Mouse (Mus musculus) adrenal gland (tissue): ENCODE measurements around the gene Arf6.

Experiments used
- intact Hi-C: fragments of 180-260 bp; cut with DNase I; formaldehyde crosslinking; loops from one replicate; pipeline ENCODE4 v1.15.1; 2025
- long read RNA-seq, 2 experiments: library from polyadenylated mRNA; unstranded; transcript quantifications; one replicate each; pipeline ENCODE4 v2.0.0; 2020; ENCODE audit warnings: borderline replicate concordance in 1 of 2; ENCODE audit not compliant: insufficient replicate concordance in 1 of 2

Gene Arf6
- long read RNA-seq, experiment 1, transcript Arf6-201 (2 exons, 1,534 nt): major isoform, 74 of 86 reads
- long read RNA-seq, experiment 1, partial matches to known transcripts: 0 of 86 reads
- long read RNA-seq, experiment 1, other reads (novel, unspliced or antisense): 12 of 86 reads
- long read RNA-seq, experiment 2, transcript Arf6-201 (2 exons, 1,534 nt): major isoform, 53 of 68 reads
- long read RNA-seq, experiment 2, partial matches to known transcripts: 0 of 68 reads
- long read RNA-seq, experiment 2, other reads (novel, unspliced or antisense): 15 of 68 reads

DNA sequence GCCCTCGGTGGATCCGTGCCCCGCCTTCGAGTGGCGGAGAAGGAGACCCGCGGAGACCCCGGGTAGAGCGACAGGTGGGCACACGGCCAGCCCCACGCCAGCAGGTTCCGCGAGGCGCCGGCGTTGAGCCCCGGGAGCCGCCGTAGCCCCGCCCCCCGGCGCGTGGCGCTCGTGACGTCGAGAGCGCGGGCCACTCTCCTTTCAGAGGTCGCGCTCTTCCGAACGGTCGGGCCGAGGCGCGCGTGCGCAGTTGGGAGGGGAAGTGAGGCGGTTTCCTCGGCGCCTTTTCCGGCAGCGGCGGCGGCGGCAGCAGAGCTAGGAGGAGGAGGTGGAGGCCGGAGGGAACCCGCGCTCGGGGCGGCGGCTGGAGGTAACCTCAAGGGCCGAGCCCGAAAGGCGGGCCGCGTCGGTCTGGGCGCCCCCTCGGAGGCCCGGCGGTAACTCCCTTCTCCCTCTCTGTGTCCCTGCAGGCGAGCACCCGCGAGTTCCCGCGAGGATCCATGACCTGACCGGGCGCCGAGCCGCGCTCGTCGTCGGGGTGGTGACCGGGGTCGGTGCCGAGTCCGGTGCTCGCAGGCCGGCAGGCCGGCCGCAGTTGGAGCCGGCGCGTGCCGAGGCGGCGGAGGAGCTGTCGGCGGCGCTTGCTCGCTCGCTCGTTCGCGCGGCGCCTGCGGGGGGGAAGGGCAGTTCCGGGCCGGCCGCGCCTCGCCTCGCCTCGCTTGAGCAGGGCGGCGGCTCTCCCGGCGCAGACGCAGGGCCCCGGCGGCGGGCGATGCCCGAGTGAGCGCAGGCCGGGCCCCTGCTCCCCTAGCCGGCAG is at the start of gene Arf6, which contains the start of gene Gm9887:
Arf6 (plus strand) TSS at position 297 of the 818 bp plus-strand sequence.
Gm9887 (minus strand) TSS at position 605 of the 818 bp plus-strand sequence.
- intact Hi-C loops: loop anchor here (10.0 kb wide), 2 partner anchors 83 to 203 kb away; no protein-coding TSS in a partner anchor

DNA sequence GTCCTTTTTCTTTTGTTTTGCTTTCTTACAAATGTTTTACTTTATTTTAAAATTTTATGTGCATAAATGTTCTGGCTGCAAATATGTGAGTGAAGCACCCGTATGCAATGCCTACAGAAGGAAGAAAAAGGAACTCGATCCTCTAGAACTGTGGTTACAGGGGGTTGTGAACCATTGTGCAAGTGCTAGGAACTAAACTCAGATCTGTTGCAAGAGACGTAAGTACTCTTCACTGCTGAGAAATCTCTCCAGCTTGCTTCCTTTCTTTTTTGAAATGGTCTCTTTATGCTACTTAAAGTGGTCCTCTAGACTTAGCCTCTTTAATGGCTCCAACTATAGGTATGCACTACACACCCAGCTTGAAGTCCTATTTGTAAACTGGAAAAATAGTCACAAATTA is 40.8 kb upstream of the Arf6 start:
- intact Hi-C loops: no loop called here

DNA sequence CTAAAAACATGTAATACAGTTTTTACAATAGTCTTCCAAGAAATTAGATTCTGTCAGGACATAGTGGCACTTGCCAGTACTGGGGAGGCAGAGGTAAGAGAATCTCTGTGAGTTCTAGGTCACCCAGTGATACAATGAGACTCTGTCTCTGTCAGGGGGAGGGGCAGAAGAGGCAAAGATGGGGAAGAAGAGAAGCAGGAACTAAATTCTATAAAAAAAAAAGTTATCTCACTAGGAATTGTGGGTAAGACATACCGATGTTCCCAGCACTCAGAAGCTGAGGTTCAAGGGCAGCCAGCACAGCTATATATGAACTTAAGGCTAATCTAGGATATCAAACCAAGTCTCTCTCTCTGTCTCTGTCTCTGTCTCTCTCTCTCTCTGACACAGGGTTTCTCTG is 39.8 kb upstream of the Arf6 start:
- intact Hi-C loops: no loop called here

DNA sequence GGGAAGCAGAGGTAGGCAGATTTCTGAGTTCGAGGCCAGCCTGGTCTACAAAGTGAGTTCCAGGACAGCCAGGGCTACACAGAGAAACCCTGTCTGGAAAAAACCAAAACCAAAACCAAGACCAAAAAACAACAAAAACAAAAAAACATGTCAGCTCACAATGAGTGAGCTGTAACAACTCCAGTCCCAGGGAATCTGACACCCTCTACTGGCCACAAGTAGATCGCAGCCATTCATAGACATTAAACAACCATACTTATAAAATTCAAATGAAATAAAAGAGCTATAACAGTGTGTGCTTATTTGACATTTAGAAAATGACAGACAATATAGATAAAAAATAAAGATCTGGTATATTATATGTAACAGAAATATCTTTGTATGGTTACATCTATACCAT is 38.4 kb upstream of the Arf6 start:
- intact Hi-C loops: no loop called here

DNA sequence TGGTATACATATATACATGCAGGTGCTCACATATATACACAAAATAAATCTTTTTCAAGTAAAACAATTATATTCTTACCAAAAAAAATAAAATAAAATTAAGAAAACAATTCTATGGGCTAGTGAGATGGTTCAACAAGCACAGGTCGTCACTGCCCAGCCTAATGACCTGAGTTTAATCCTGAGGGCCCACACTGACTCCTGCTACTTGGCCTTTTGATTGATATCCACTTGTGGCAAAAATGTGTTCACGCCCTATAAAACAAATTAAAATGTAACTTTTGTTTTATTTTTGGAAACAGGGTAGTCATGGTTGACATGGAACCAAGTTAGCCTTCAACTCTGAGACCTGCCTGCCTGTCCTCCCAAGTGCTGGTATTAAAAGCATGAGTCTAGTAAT is 22.0 kb upstream of the Arf6 start:
- intact Hi-C loops: loop anchor here (5.0 kb wide), 2 partner anchors 33 to 232 kb away; partner anchors contain the start of gene Vcpkmt

DNA sequence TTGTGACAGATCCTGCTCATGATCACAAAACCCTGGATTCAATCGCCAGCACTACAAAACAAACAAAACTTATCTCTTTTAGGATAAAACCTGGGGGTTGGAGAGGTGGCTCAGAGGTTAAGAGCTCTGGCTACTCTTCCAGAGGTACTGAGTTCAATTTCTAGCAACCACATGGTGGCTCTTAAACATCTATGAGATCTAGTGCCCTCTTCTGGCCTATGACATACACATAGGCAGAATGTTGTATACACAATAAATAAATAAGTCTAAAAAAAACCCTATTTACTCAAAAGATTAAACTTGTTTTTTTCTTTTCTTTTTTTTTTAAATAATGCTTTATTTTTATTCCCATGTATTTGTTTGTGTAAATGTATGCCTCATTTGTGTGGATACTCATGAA is 20.3 kb upstream of the Arf6 start:
- intact Hi-C loops: loop anchor here (5.0 kb wide), 2 partner anchors 34 to 231 kb away; partner anchors contain the start of gene Vcpkmt

DNA sequence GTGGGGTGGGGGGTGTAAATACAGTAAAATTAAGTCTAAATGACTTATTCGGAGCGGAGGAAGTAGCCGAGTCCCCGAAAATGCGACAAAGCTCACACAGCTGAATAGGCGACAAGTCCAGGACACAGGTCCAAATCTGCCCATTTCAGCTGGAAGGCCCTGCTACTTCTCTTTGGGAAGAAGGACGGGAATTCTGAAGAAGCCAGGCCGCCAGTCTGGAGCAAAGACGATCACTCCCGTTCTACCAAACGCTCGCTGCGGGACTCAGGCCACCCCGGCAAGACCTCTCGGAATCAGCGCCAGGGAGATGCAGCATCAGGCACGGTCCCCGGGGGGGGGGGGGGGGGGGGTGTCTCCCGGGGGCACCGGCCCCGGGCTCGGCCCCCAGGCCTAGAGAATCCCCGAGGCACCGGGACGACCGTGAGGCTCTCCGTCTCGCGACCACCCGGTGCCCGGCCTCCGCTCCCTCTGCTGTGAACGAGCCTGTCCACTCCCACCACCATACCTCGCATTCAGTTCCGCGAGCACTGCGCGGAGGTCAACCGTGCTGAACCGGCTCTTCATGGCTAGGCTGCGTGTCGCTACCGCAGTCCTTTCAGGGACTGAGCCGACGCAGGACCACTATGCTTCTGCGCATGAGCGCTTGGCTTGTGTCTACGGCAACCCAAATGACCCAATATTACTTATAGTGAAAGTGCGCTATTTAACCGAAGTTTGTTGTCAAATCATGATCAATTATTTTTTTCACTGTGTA is 15.2 kb upstream of the Arf6 start, which contains the start of gene Nemf:
Nemf (minus strand) TSS at position 620 of the 754 bp plus-strand sequence.
- intact Hi-C loops: no loop called here

DNA sequence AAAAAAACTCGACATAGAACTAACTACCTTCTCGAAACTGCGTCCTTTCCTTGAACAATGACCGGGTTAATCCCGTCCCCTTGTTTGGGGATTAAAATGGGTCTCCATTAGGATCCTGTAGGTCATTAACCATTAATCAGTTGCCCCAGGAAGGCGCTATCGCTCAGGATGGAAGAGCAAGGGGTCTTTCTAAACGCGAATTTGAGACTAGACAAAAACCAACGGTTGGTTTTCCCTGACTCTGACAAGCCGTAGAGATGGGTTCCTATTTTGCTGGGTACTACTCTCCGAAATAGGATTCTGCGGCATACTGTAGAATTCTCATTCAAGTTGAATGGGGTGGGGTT is 14.7 kb upstream of the Arf6 start:
- intact Hi-C loops: no loop called here

DNA sequence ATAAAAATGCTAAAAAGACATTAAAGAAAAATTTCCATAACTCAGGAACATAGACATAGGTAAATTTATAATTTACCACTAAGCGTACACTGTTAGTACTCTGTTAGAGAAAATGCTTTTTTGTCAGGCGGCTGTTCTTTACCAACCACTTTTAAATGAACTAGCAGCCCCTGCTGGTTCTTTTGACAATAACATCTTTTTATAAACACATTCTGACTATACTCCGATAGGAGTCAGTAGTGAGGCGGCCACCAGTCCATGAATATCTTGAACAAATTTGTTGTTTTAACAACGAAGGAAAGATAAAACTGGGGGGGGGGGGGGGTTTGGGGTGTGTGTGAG is 11.3 kb upstream of the Arf6 start:
- intact Hi-C loops: loop anchor here (5.0 kb wide), 1 partner anchor 322 kb away; the partner anchor contains the start of gene Sos2

DNA sequence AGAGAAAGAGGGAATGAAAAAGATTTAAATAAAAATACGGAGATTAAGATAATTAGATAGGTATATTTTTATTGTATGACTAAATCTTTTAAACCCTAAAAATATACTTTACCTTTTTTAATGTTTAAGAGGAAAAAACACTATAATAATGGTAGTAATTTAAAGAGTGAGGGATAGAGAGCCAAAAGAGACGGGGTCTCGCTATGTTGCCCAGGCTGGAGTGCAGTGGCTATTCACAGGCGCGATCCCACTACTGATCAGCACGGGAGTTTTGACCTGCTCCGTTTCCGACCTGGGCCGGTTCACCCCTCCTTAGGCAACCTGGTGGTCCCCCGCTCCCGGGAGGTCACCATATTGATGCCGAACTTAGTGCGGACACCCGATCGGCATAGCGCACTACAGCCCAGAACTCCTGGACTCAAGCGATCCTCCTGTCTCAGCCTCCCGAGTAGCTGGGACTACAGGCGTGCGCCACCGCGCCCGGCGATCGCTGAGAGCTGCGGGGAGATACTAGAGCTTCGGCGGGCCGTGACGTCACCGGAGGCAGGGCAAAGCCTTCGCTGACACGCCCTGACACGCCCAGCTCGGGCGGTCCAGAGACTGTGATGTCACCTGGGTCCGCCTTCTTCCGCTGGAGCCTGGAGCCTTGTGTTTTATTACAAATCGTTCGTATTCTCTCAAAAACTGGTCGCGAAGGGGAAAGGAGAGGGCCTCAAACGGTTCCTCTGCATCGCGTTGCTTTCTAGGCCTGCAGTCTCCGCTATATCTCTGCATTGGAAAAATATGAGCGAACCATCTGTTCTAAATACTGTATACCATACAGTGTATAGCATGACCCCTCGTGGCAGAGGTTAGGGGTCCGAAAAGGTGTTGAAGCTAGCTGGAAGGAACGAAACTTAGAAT is 10.7 kb upstream of the Arf6 start:
- intact Hi-C loops: loop anchor here (5.0 kb wide), 1 partner anchor 321 kb away; the partner anchor contains the start of gene Sos2

DNA sequence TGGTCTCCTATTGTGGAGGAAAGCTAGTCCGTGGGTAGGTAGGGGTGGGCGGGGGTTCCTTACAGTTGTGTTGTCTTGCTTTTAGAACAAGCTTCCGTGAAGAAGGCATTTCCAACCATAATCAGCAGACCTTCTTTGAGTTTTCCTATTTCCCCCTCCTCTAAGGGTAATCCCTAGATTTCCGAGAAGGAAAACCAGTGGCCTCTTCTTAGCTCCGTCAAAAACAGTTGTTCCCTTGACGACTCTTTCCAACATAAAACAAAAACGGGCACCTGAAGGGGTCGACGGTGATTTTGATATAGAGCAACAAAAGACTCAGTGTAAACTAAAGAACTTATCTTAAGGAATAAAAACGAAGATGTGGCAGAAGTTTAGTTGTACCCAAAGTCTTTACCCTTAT is 10.0 kb upstream of the Arf6 start:
- intact Hi-C loops: loop anchor here (5.0 kb wide), 1 partner anchor 320 kb away; the partner anchor contains the start of gene Sos2

DNA sequence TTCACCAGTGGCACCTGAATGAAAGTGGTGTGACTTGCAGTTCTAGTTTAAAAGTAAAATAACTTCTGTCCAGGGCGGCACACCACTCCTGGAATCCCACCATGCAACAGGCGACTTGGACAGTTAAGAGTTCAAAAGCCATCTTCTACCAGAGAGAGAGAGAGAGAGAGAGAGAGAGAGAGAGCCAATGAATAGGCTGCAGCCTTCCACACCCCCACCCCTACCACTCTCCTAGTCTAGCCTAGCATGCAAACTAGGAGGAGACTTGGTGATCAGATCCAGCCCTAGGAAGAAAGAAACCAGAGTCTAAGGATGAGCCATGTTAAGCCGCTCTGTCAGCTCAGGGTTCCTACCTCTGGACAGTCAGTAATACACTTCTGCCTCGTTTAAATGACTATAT is 9.6 kb upstream of the Arf6 start:
- intact Hi-C loops: loop anchor here (5.0 kb wide), 1 partner anchor 320 kb away; the partner anchor contains the start of gene Sos2

DNA sequence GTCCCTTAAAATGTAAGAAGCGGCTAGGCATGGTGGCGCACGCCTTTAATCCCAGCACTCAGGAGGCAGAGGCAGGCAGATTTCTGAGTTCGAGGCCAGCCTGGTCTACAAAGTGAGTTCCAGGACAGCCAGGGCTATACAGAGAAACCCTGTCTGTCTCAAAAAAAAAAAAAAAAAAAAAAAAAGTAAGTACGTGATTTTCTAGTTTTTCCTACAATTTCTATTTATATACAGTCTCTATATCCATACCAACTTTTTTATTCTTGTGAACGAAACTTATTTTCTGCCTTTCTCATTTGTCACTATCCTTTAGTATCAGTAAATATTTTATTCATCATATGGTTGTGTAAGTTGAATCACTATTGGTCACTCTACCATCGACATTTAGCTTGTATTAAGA is 8.8 kb upstream of the Arf6 start:
- intact Hi-C loops: loop anchor here (5.0 kb wide), 1 partner anchor 319 kb away; the partner anchor contains the start of gene Sos2

DNA sequence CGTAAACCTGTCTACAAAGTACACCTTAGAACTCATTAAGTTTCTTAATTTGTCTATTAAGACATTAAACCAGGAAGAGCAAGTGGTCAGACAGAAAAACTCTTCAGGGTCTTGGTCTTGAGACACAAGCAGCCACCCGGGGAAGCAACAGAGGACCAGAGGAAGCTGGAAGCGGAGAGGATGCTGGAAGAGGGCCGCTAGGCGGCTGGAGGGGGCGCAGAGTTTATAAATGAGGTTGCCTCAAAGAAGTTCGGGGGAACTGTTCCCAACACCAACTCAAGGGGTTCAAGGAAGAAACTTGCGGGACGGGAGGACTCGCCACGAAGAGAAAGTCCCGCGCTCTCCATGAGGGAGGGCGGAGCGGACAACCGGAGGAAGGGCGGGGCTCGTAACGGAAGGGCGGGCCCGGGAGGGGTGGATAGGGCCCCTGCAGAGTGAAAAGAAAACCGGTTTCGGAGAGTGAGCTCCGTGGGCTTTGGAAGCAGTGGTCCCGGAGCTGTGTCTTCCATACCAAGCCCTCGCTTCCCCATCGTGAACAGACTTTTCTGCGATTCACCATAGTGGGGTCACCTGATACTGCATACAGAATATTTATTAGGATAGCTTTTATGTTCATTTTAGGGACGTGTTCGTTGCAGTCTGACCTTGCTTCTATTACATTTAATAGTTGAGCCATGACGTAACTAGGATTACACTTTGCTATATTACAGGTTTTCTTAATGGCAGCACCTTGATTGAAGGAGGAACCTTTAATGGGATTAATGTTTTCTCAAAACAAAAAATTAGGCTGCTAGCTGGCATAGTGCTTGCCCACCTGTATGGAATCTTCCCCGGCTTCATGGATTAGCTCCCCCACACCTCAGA is 7.8 kb upstream of the Arf6 start:
- intact Hi-C loops: loop anchor here (5.0 kb wide), 1 partner anchor 318 kb away; the partner anchor contains the start of gene Sos2

DNA sequence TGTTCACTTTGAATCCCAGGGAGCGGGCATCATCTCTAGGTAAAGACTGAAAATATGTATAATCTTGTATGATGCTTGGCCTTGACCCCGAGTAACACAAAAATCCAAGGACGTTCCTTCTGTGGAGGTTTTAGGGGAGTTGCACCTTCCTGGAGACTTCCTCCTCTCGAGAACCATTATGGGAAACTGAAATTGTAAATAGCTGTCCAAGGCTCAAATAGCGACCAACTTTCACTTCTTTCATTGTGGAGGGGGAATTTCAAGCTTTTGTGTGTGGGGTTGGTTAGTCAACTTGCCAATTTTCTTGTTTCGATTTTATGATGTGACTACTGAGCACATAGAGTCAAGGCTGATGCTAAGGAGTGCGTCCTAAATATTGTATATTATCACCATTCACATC is 6.2 kb upstream of the Arf6 start:
- intact Hi-C loops: no loop called here

DNA sequence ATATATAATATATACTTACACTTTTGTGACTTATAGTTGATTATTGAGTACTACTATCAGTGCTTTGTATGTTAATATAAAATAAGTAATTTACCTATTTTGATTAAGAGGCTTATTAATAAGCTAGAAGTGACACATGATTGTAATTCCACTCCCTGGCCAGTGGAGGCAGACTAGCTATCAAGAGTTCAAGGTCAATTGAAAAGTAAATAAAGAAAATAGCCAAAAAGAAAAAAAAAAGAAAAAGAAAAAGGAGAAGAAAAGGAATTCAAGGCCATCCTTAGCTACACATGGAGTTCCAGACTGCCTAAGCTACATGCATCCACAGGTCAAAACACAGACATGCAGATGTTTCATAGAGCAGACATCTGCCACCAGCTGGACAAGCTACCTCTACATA is 5.5 kb upstream of the Arf6 start:
- intact Hi-C loops: no loop called here

DNA sequence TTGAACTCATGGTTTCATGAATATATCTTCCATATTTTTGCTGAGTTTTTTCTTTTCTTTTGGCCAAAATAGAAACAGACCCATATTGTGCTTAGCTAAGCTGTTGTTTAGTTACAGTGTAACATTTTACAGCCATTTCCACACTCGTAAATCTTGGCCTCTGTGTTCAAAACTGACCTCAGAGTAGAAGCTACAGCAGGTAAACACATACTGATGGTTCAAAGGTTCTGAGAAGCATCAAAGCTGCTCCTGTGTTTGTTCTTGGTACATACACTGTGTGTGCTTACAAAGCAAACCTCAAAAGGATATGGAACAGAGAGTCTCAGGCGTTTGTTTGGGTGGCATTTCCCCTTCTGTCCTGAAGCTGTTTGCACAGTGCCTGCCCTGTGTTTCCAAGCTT is 4.4 kb upstream of the Arf6 start:
- intact Hi-C loops: no loop called here

DNA sequence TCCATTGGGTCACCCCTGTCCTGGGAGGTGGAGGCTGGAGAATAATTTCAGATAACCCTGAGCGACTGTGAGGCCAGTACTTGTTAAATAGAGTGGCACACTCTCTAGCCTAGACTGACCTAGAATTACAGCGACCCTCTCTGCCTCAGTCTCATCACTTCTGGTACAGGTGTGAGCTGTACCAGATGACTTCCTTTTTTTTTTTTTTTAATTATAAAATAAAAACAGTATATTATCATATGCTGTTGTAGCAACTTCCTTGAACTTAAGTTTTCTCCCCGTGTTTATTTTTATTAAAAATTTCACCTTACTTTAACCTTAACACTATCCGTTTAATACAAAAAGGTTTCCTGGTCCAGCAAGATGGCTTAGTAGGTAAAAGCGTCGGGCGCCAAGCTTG is 1.0 kb upstream of the Arf6 start:
- intact Hi-C loops: loop anchor here (10.0 kb wide), 2 partner anchors 84 to 204 kb away; no protein-coding TSS in a partner anchor

DNA sequence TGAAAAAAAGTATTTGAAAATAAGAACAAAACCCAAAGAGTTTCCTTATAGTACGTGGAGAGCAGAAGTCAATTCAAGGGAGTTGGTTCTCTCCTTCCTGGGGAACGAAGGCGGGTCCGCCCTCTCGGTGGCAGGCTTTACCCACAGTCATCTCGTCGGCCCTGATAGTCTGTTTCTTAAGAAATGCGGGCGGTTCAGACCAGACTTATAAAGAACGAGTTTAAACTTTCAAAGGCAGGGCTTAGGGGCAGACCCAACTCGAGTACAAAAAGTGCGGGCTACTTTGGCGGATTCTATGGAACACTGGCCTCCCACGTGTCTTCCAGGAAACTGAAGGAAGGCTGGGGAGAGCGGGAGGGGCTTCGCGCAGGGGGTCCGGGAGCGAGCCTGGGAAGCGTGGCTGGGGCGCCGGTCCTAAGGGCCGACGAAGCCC is 513 bp upstream of the Arf6 start:
- intact Hi-C loops: loop anchor here (10.0 kb wide), 2 partner anchors 83 to 203 kb away; no protein-coding TSS in a partner anchor
